Mouse (Mus musculus) left cerebral cortex, adult 18-20 months (tissue): Measurements from ENCODE around the gene Pdlim4. TPM values are rescaled to one million over a fixed set of nuclear protein-coding genes. Genes with fewer than 3 reads are reported as not detected.
"Not testable (repeated sequence)": the region's sequence is repeated elsewhere in the genome, so short reads cannot be mapped to it uniquely, and the experiment has no call there.

Experiments
- DNase-seq, 2 experiments: peaks; one replicate each; pipeline ENCODE4 v3.0.0; 2021 to 2022; ENCODE audit warnings: low spot score in 2 of 2, mixed read lengths in 1 of 2
- total RNA-seq, 2 experiments: library from RNA; stranded (reverse); gene quantifications; 2 replicates each; pipeline ENCODE4 v1.2.3; 2021

Pdlim4 gene
- total RNA-seq, 2 experiments from 2014 or later, result 13.5 to 14.5 TPM

DNA sequence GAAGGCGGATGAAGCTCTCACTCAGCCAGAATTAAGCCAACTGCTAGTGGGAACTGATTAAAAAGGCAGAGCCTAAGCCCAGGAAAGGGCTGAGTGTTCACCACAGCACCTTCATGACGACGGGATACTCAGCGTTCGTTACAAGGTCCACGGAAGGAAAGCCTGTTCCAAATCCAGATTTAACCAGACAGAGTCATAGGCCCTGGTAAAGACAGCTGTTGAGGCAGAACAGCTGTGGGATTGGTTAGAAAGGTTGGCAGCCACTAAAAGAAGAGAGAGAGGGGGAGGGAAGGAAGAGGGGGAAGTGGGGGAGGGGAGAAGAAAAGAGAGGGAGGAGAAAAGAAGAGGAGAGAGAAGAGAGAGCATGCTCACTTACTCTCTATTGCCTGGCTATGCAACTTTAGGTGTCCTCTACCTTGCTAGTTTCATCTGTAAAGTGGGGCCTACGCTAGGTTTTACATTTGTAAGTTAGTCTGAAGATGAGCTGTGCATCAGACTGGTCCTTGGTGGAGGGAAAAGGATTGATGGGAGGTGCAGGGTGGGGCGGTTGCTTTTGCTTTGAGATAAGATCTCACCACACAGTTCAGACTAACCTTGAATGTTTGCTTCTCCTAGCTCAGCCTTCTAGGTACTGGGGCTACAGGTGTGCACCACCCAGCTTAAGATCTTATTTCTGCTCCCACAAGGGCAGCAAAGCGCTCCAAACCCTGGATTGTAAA, 5.9 kb downstream of the Pdlim4 start:
- no peak for DNase-seq

DNA sequence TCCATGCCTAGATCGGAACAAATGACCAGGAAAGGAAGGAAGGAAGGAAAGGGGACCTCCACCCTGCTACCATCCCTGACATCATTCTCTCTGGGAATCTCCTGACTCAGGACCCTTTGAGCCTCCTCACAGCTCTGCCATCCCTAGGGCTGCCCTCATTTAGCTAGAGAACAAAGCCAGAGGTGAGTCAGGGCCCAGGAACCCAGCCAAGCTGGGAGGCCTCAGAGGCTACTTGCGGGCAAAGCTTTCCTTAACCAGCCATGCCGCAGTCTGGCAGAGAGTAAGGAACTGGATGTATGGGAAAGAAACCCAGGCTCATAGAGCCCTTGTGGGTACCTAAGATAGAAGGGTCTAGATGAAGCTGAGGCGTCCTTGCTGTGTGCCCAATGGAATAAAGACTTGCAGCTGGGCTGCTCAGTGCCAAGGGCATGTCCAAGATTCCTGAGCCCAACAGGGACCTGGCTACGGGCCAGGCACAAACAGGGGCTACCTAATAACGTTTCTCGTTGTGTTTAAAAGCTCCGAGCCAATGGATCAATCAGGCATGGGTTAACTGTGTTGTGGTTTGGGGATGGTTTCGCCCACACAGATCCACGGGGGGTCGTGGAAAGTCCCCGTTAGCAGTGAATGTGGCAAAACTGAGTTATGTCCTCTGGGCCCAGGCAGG, 6.6 kb downstream of the Pdlim4 start:
- DNase-seq, result no peak

DNA sequence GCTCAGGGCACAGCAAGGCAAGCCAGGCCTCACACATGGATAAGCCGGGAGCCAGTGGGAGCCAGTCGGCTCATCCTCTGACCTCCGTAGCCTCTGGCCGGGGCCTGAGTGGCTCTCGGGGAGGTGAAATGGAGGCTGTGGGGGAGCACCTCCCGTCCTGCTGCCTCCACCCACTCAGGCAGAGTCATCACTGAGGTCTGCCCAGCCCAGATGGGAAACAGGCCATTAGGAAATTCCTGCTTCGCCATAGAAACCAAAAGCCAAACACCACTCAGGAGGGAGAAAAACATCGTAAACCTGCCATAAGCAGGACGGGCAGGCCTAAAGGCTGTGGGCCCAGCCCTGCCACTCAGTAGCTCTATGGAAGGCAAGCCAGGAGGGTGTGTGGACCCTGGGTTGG, 8.5 kb downstream of the Pdlim4 start:
- DNase-seq, result no peak

DNA sequence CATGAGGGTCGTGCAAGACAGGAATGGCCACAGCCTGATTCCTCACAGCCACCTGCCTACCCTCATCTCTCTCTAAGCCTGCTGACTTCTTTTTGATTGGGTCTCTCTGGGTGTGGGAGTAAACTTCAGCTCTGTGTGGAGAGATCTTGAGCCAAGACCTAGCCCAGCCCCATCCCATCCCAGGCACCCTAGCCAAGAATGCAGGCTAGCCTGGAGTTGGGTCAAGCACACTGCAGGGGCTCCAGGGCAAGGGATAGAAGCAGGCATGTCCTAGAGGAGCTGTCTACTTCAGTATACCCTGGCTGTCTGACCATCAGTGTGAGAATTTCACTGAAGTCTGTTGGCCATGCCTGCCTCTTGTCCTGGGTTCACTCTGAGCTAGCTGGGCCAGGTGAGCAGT, 9.3 kb downstream of the Pdlim4 start:
- no peak for DNase-seq

DNA sequence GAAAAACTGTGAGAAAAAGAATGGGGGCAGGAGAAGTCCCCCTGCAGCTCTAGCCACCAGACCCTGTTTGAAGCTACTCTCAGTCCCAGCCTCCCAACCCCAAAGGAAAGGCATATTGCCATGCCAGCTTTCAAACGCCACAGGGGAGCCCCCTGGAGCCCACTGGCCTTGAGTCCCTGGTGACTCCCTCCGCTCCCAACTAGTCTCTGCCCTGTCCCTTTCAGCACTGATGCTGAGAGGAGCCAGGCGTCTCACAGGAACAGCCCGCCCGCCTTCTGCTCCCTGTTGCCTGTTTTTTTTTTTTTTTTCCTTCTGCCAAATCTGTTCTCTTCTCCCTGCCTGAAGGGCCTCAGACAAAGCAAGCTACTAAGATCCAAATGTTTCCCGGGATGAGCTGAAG, 10.2 kb downstream of the Pdlim4 start:
- DNase-seq, result no peak

DNA sequence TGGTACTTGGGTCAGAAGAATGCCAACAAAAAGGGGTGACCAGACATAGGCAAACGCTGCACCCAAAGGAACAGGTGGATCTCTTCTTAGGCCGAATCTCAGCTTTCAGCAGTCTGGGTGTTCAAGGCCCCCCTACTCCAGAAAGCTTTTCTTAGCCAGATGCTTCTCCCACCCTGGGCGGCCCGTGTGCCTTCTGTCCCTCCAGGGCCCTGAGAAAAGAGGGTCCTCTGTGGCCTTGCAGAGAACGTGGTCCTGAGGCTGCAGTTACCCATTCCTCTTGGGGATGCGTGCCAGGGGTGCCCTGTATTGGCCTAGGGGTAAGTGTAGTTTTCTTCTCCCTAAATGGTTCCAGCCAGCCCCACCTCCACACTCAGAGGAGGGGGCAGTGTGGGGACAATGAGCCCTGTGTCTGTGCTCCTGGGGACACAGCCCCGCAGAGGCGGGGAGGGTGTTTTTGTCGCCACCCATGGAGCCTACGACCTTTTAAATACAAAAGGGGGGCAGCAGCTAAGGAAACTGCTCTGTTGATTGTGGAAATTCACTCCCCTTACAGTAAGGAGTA, 10.7 kb downstream of the Pdlim4 start:
- DNase-seq, result no peak

DNA sequence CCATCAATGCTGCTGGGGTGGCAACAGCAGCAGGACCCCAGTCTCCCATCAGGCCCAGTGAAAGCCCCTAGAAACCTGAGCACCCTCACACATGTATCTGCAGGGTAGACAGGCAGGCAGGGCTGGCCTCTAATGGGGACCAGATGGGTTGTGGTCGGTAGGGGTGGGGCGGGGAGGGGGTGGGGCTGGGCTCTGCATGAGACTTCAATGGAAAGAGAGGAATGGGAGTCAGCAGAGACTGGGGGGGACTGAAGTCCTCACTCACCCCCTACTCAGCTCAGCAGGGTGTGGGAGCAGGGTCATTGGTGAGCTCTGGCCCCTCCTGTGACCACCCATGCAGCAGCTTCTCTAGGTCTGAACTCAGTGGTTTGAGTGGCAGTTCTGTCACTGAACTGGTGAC, 11.4 kb downstream of the Pdlim4 start:
- no peak for DNase-seq

DNA sequence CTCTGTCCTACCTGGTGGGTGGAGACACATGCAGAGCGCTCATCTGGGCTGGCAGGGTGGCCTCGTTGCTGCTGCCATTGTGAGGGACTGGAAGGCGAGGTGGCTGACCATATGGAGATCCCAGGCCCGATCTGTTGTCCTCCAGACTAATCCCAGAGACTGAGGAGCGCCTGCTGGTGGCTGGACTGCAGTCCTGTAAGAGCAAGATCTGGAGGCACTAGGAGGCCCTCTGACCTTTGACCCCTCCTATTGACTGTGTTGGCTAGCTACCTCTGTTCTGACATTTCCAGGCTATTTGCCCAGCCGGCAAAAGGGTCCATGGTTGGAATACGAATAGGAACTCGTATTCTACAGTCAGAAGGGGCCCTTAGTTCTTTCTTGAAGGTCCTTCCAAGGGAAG, 12.7 kb downstream of the Pdlim4 start:
- DNase-seq, result no peak

DNA sequence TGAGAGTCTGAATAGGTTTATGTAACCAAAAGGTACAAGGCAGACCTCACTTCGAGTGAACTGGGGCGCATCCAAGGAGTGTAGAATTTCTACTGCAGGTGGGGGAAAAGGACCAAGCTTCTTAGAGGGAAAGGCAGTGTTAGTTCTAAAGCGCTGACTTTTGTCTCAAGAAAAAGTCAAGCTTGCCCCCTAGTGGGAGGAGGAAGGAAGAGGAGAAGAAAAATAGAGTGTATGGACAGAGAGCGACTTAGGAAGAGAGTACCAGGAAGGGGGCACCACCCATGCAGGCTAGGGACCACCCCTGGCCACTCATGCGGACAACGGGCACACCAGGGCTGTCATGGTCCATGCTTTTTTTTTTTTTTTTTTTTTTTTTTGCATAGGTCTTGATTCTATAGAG, 14.6 kb downstream of the Pdlim4 start:
- DNase-seq, result peak; percentile 52 to 60

DNA sequence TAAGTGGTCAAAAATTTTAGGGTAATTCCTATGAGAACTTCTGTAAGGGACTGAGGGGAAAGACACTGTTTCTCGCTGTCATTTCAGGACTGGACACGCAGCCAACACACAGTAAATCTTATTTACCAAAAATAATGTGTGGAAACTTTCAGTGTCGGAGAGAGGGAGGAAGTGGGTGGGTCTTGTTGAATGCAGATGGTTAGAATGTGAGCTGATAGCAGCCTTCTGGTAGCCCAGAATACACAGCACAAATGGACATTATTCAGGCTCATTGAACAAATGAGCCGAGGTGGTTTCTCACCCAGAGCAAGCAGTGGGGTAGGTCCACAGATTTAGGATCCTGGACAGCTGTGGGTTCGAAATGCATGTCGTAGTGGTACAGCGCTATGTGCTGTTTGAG, 15.7 kb downstream of the Pdlim4 start:
- DNase-seq, result no peak

DNA sequence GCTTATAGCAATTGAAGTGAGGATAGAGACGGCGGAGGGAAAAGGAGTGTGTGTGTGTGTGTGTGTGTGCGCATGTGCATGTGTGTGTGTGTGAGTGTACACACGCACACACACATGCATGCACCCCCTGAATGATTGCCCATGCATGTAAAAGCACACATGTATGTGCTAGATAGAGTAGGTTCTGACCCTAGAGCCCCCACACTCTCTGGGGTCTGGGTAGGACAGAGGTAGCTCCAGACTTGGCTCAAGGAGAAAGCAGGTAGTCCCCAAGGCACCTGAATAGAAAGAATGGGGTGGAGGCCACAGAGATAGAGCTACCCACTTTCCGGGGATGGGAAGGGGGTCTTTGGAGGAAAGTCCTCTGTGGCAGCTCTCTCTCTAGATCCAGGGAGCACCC, 16.7 kb downstream of the Pdlim4 start:
- DNase-seq, result no peak

DNA sequence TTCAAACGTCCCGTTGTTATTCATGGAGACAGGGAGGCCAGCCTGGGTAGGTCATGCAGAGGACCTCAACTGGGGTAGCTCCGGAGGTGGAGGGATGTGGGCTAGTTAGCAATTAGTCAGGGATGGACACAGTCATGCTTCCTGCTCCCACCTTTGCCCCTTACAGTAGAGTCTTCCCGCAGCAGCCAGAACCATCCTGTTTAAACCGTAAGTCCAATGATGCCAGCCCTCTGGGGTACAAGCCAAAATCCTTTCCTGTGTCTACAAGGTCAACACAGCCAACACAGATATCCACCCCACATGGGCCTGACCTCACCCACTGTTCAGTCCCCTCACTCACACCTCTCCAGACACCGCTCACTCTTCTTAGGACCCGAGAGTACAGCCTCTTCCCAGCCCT, 17.7 kb downstream of the Pdlim4 start:
- DNase-seq, result no peak

DNA sequence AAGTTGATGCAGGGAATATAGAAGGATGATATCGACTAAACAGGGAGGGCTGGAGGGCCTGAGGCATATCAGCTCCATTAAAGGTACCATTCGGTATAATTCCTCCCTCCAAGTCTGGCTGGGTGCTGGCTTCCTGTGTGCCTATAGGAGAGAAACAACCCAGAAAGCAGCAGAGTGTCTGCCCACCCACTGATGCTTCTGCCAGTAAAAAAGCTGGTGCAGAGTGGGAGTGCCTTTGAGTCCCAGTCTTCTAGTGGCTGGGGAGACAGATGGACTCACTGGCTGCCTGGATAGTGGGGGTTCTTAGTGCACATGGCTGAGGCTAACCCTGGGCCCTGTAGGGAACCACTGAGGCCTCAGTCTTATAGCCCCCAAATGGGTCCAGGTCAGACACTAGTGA, 18.6 kb downstream of the Pdlim4 start:
- DNase-seq, result peak in 1 of 2 experiments; percentile 30

DNA sequence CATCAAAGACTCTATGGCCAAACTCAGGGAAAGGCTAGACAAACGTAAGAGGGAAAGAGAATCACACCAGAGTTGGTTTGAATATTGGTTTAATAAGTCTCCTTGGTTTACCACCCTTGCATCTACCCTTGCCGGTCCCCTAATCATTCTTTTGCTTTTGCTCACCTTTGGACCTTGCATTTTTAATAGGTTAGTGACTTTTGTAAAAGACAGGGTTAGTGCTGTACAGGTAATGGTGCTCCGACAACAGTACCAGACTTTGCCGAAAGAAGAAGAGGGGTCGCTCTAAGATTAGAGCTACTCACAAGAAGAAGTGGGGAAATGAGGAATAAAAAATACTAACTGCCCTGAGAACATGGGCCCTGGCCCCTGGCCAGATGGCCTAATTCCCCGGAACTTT, 28.1 kb downstream of the Pdlim4 start:
- no peak for DNase-seq

DNA sequence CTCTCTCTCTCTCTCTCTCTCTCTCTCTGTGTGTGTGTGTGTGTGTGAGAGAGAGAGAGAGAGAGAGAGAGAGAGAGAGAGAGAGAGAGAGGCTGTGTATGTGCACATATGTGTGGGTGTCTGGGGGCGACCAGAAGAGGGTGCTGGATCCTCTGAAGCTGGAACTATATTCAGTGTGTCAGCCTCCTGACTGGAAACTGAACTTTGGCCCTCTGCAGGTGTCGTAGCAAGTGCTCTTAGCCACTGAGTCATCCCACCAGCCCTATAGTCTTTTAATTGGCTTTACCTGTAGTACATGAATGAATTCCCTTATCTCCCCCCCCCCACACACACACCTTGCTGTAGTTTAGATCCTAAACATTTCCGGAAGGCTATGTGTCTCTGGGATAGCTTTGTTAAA, 35.9 kb downstream of the Pdlim4 start:
- DNase-seq, result not testable (repeated sequence)

DNA sequence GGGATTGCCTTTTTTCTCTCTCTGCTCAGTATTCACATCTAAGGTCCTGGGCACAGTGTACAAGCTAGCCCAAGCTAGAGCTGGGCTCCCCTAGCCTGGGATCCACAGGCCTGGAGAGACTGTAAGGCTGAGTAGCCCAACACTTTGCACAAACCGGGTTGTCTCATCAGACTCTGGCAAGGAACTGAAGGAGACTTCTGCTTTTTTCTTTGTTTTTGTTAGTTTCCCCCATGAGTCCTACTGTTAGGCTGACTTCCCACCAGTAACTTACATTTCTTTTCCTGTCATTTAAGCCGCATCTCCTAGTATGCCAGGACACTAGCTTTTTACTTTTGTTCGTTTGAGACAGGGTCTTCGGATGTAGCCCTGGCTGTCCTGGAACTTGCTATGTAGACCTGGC, 39.8 kb downstream of the Pdlim4 start:
- DNase-seq, result no peak

DNA sequence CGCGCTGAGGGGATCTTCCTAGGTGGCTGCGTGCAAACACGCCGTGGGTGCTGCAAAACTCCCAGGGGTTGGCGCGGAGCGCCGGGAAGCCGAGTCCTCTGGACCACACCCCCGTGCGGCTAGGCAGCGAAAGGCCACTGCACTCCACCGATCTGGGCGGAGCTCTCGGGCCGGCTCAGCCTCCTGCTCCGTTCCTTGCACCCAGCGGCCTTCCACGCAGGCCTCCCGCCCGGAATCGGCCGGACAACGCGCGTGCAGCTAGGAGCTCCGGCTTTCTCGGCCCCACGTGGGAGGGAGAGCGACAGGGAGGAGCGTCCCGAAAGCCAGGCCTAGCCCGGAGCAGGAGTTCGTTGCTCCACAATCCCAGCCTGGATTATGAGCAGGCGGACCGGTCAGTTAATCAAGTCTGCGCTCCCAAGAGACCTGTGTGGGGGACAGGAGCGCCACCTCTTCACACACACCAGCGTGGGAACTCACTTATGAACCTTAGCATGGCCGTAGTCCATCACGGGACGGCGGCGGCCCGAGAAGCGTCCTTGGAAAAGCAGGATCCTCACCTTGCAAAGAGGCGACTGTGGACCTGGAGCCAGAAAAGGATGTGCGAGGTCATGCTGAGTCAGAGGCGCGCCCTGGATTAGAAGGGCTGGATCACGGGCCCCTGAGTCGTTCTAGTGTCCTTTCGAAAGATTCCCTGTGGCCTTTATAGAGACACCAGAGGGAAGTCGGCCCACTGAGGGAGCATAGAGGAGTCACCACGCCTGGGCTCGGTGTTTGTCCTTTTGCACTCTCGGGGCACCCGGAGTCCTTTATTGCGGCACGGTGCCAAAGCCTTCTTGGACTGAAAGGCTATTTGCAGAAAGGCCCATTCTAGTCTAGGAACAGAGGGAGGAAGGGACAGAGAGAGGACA, 40.5 kb downstream of the Pdlim4 start, which contains the start of gene Slc22a4:
Gene Slc22a4, minus strand, starts transcription at position 47 of the 908 bp plus-strand sequence.
- DNase-seq, result peak; percentile 58 to 80

DNA sequence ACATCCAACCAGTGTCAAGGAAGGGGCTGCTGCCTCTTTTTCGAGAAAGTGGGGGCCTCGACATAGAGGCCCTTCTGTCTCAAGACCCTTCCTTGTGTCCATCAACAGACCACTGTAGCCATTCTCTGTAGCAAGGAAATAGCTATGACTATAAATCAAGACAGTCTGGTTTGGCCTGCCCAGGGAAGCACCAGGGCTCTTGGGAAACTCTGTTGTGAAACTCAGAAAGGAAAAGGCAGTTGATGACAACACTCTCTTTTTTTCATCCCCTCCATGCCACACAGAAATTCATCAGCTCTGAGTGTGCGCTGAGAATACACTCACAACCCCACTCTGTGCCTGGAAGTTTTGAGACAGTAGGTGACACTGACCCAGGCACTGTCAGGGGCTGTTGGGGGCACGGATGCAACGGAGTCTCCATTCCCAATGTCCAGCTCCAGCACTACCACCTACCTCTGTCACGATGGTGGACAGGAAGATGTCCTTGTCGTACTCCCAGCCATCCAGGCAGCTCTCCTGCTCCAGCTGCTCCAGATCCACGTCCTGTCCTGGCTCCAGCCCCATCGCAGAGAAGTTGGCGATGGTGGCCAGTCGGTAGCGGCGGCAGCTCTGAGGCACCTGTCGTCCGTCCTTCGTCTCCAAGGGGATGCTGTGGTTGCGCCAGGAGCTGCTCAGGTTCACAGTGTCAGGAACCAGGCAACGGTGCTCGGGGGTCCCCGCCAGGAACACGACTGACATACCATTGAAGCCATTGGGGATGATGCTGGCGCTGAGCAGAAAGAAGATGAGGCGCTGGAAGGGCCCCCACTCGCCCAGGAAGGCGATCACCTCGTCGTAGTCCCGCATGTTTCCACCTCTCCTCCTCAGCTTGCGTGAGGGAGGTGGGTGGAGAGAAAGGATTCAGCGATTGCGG, 41.4 kb downstream of the Pdlim4 start:
- DNase-seq, result no peak

DNA sequence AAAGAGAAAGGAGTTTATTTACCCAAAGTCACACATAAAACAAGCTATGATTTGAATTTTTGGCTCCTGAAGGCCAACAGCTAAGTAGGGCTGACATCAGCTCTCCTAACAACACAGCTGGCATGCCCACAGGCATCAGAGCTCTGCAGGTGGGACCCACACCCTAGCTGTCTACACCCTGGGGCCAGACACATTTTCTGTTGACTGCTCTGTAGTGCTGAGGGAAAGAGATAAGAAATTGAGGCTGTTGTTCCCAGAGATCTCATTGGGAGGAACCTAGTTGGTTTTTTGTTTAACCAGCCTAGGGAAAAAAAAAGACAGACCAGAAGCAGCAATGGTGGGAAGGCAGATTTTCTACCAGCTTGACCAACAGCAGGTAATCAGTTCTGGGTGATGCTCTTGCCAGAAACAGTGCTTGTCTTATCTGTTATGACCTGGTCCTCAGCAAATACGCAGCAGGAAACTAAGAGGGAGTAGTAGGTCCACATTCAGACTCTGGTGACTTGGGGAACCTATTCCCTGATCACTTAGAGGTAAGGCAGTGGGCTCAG, 42.2 kb downstream of the Pdlim4 start:
- DNase-seq, result no peak

DNA sequence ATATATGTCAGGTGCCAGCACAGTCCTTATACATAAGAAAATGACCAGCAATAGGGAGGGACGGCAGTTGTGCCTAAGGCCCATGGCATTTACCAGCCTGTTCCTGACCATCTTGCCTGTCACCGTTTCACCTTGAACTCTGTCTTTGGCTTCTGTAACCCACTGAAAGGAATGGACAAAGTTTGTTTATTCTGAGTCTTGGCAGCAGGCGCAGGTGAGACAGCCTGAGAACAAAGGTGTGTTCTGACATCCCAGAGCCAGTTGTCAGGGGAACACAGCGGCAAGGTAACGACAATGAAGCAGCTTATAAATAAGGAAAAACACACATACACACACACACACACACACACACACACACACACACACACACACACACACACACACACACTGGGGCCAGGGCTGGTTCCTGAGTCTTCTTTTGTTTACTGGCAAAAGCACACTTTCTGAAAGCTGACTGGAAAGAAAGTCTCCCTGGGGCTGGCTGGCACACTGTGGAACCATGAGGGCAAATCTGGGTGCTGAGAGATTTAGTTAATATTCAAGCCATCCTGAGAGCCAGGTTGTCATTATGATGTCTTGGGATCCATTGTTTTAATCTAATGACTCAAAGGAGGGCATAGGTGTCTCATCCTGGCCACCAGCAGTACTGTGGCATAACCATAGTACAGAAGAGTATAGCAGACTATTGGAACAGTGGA, 47.3 kb downstream of the Pdlim4 start:
- no peak for DNase-seq
